Mouse (Mus musculus) adrenal gland, adult 2 months (tissue): ENCODE measurements at regions not wholly inside any gene's neighbourhood (a gene's known extent, or its start where the extent isn't known, plus 50 kb on each side); places are given as distances from the start of the nearest gene placed in this dataset.
A peak's percentile ranks its signal among the peaks of the same experiment; 100 is the strongest.

ENCODE experiments used
- DNase-seq: peaks from one replicate; pipeline ENCODE4 v3.0.0; 2021

GRCm38 (mm10) chr1:64297343-64297742 lies 175.3 kb upstream of the Klf7 start:
- no peak for DNase-seq

DNA sequence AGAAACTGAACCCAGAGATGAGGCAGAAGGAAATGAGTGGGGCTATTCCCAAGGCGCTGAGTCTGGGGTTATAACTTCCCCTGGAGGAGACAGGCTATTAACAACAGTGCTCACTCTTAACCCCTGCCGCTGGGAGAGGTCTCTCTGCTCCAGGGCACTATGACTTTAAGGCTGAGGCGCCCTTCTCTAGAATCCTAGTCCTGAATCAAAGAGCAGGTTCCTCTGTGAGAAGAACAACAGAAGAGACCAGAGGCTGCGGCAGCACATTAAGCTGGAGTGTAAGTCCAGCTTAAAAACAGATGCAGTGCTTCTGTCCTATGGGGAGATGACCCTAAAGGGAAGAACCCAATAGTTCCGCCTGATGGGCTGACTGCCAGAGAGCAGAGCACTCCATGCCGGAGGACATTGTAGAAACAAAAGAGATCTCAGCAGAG lies 173.4 kb upstream of the Klf7 start:
- no peak for DNase-seq

- DNase-seq = no peak
Measured at GRCm38 (mm10) chr1:64295051-64295450, 173.0 kb upstream of the Klf7 start.

- peak; percentile 30 for DNase-seq
Measured at GRCm38 (mm10) chr1:64288812-64289447, 166.8 kb upstream of the Klf7 start.

GRCm38 (mm10) chr1:64287068-64287467 lies 165.0 kb upstream of the Klf7 start:
- DNase-seq = no peak

DNA sequence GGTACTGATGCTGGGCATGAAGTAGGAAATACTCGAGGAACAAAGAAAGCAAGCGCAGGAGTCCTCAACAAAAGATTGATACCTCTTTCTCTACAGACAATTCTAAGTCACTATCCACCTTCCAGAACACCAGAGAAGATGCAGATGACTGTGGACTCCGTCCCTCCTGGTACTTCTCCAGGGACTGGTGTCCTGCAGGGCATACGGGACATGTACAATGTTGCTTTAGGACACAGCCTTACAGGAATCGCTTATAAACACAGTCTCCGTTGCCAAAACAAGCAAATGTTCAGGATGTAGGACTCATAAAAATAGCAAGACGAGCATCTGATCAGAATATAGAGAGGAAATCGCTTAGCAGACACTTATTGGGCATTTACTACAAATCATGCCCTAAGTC lies 162.6 kb upstream of the Klf7 start:
- no peak for DNase-seq

DNA sequence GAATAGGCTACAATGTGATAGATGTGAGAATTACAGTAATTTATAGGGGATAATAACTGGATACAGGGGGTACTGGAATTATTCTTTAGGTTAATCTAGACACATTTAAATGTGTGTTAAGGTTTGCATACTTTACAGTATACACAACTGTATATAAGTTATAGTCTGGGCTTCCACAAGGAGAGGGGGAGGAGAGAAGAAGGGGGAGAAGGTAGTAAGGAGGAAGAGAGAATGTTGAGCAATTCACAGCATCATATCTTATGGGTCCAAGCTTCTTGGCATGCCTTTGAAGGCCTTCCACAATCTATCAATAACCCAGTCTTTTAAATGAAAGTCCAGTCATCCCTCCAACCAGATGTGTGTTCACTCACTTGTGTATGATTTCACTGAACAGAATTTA lies 153.8 kb upstream of the Klf7 start:
- DNase-seq = no peak

DNA sequence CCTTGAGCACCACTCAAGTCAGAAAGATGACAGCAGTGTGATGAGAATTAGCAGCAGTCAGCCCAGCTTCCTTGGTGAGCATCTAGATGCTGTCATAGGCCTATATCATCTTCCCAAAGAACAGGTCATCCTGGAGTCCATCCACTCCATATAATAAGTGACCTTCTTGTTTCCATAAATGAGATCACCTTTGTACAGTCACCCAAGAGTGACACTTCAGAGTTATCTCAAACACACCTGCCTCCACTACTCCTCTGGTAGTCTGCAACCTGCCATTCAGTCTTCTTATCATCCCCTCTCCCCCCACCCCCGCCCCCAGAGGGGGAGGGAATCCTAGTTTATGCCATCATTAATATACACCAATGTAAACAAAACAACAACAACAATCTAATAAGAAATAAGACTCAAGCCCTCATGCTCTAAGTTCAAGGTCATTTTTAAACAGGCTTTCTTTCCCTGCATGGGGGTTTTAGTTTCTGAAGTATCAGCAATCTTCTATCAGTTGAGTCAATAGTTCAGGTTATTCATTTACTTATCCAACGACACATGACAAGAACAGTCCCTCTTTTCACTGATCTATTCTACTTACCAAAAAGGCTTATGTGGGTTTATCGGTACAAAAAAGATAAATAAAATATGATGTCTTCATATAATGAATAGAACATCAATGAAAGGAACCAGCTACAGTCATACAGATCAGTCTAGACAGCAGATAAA lies 153.2 kb upstream of the Klf7 start:
- no peak for DNase-seq

GRCm38 (mm10) chr1:64257237-64257636 lies 135.2 kb upstream of the Klf7 start:
- DNase-seq = no peak

DNA sequence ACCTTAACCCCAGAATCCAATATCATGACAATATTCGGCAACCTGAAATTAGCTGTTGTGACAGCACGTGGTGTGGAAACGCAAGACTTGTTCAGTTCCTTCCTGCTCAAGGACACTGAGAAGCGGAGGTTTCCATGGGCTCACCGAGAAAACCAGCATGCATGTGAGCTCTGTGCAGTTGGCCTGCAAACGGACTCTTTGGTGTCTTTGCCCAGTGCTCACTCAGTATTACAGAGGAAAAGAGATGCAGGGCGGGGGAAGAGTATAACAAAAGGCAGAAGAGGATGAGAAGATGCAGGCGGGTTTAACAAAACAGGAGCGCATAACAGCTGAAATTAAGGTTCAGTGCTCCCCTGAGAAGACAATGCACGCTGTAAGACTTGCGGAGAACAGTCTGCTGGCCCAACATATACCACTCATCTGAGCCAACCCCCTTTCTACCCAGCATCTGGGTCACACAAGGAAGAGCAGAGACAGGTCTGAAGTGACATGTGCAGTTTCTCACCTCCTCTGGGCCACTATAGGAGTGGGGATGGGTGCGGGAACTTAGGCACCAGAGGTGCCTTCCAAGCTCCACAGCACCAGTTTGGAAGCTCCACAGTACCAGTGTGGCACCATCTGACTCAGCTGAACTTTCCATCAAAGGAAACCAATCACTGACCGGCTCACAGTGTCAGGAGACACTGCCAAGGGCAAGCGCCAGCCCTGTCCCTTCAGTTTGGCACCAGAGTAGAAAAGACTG lies 133.6 kb upstream of the Klf7 start:
- DNase-seq = peak; percentile 69

GRCm38 (mm10) chr1:64254673-64255072 lies 132.6 kb upstream of the Klf7 start:
- DNase-seq = no peak

- no peak for DNase-seq
Measured at GRCm38 (mm10) chr1:64253996-64254395, 131.9 kb upstream of the Klf7 start.

DNA sequence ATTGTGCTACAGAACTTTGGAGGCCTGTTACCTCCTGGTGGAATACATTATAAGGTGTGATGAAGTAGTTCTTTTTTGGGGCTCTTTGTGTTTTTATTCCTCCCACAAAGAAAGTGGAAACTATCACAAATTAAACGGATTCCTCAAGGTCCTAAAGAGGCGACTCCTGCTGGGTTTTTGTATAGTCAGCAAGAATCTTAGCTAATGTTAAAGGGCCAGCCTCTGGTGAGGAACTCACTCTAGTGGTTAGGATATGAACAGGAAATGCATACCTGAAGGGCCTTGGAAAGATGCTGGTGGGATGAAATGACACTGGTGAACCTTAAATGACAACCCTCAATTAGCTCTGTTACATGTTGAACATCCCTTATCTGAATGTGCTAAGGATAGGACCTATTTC lies 120.3 kb upstream of the Klf7 start:
- no peak for DNase-seq

DNA sequence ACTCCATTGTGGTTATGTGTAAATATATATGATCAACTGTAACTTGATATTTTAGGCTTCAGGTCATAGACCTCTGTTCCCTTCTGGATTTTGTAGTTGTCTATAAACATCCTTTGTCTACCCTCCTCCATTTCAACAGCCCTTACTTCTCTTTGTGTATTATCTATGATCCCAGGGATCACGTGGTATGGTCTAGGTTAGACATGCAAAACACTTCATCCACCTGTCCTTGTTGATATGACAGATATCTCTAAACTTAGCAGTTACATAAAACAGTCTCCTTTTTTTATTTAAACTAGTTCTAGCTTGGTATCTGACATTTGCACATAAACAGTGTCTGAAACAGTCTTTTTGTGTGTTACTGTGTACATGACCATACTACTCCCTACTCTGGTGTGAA lies 107.6 kb upstream of the Klf7 start:
- DNase-seq = no peak

DNA sequence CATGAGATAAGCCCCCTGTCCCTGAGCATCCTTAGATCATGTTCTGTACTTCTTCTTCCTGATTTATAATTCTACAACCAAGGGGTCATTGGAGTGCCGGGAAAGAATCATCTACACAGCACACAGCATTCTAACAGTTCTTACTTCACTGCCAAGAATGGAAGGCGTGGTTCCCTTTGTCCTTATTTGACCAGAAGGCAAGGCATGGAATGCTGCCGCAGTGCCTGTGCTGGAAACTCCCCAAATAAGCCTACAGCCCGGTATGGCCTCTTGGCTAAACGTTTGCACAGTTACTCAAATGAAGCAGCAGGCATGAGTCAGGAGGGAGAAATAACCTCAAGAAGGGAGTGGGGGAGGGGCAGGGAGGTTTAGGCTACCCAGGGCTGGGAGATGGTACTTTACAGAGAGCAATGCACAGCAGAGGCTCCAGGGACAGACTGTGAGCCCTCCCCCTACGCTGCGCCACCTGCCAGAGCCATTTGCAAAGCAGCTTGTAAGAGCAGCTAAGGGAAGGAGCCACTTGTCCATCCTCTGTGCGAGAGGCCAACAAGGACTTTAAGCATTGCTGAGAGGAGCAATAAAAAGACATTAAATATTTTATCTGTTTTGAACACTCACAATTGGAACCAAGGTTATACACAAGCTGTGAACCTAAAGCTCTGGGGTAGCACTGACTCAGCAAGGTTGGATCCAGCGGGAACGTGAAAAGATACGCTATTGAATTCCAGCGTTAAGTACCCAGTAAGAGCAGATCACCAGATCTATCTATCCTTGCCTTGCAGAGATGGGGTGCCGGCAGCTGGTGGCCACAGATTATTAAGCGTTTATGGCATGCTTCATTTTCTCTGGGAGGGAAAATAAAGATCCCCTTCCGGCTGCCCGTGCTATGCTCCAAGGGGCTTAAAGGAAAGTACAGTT lies 104.2 kb upstream of the Klf7 start:
- peak; percentile 46 for DNase-seq

DNA sequence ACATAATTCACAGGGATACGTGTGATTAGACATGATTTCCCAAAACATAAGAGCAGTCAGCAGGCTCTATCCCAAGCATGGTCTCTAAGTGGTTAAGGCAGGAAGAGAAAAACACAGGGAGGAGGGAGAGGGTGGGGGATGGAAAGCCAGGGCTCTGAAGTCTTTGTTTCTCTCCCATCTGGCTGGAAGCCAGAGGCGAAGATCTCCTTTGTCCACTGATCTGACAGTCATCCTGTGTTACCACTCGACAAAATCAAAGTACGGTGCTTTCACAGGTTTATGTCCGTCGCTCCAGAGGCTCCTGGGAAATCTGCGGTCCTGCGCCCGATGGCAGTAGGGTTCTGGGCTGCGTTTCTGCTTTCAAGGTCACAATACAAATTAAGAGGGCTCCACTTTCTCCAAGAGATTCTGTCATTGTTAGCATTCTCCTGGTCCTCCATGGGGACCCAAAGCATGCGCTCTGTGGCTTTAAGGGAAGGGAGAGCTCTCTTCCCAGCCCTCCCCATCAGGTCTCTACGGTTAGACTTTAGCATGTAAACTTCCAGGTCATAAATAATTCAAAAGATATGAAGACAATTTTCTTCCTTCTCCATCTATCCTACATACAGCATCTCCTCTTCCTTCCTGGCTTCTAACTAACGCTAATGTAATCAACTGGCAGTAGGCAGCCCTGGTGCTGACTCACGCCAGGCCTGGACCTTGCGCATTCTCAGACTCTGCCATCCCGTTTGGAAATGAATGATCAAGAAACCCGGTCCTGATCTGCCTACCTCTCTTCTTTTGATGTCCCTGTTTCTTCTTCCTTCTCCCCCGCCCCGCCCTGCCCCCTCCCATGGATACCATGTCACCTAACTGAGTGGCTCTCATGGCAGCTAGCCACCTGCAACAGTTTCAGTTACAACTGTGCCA lies 102.0 kb upstream of the Klf7 start:
- peak; percentile 41 for DNase-seq

DNA sequence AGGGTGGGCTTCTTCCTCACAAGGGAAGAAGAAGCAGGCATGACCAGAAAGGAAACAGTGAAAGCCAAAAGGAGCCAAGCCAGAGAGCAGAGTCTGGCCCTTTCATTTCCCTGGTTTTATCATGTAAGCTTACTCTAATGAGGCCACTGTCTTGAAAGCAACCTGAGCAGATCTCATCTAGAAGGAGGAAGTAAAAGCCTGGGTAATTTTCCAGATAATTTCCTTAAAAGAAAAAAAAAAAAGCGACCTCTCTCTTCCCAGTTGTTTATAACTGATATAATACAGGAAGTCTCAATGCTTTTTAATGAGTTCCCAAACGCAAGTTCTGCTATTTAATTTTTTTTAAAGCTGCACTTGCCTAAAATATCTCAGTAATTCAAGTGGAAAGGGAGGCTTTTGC lies 100.4 kb upstream of the Klf7 start:
- no peak for DNase-seq

DNA sequence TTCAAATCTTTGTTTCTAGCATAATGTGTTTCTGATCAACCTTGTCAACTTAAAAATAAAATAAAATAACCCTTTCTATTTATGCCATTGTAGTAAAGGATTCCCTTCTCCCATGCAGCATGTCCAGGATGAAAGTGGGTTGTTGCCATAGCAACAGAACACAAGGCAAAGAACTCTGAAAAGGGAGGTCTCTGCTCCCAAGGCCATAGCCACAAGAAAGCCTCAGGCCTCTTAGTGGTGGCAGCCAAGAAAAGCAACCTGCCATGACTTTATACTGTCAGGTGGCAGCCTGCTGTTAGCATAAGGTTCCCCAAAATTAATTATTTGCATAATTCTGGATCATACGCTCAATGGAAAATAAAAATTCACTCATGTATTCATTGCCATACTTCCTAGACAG lies 98.4 kb upstream of the Klf7 start:
- peak; percentile 20 for DNase-seq

DNA sequence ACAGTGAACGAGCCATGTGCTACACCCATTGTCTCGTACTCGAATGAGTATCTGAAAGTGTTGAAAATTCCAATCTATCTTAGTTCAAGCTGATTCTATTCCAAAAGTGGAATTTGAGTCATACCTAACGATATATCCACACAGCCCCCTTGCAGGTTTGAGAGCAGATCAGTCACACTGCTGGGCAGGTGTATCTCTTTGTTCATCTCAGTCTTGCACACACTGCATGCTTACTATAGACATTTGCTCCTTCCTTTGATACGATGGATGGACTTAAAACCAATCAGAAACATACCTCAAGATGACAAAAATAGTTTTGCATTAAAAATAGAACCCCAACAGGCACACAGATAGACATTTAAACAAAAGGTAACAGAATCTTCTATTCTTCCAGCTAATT lies 98.0 kb upstream of the Klf7 start:
- DNase-seq = no peak

- peak; percentile 37 for DNase-seq
Measured at GRCm38 (mm10) chr1:64215646-64216045, 93.6 kb upstream of the Klf7 start.

DNA sequence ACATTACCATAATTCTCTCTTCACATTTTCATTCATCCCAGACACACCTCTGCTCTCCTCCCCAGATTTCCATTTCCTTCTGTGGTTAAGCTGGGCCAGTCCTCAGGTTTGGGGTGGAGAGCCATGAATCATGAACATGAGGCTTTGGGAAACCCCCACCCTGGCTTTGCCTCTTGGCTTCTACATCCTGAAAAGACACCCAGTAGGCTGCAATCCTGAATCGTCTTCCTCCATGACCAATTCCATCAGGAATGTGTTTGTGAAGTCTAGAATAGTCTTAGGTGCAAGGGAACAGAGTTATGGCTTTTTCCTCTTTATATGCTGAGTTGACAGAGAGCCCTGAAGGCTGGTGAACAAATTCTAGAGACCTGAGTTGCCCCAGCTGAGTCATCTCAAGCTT lies 87.0 kb upstream of the Klf7 start:
- no peak for DNase-seq
